Mouse (Mus musculus) adrenal gland, postnatal 10 days (tissue): ENCODE results near the gene Wdr49. TPM values are rescaled to one million over a fixed set of nuclear protein-coding genes. Genes with fewer than 3 reads are reported as not detected.
A peak's percentile ranks its signal among the peaks of the same experiment; 100 is the strongest.

Source experiments
- DNase-seq: peaks from one replicate; pipeline ENCODE4 v3.0.0; 2021; ENCODE audit warnings: mixed read lengths
- long read RNA-seq, 2 experiments: library from polyadenylated mRNA; stranded (forward); transcript quantifications; one replicate each; pipeline ENCODE4 v2.0.0; 2021
- total RNA-seq, 2 experiments: library from RNA; stranded (reverse); gene quantifications; 2 replicates each; pipeline ENCODE4 v1.2.3; 2021

The Wdr49 gene
- not detected for total RNA-seq
- long read RNA-seq, experiment 1 = 0 reads
- long read RNA-seq, experiment 2 = 0 reads

DNA sequence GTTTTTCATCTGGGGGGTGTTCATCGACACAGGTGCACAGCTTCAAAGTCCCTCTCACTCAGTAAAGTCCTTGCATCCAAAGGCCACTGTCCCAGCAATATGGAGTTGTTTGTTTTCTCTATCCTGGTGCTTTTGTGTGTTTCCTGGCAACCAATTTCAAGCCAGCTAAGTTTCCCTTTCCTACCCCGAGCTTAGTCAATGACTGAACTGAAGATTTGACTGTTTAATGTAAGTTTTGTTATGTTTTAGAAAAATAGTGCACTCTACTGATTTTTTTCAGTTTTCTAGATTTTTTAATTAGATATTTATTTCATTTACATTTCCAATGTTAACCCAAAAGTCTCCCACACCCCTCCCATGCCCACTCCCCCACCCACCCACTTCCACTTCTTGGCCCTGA, at the start of gene Wdr49:
Gene Wdr49 (minus strand): TSS at position 101 of the 400 bp plus-strand sequence.
- DNase-seq = no peak

DNA sequence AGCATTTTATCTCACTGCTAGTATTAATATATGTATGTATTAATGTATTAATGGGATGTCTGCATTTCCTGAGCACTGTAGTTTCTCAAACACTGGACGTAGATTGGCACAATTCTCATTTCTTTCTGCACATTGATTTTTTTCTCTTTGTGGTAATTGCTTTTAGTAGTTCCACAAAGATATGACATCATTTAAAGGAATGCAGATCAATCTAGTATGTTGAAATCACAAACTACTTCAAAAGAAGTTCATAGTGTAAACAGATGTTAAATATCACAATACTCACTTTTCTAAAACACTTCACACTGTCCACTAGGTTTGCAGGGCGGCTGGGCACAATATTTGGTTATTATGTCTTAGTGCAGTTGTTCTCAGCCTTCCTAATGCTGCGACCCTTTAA, 49.1 kb upstream of the Wdr49 start:
- DNase-seq = no peak

DNA sequence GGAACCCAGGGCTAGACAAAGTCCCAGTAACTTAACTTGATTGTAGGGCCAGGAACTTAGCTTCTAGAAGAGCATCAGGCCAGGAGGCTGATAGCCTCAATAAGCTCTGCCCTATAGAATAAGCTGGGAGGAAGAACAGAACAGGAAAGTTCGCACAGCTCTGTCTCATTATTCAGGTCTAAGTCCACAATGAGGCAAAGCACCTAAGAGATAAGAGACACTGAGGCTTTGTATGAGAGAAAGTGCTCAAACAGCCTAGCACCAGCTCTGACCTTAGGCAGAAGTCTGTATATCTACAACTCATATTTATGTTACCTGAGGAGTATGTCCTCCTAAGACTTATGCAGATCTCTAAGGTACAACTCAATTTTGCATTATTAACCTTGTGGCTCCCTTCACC, 40.6 kb upstream of the Wdr49 start:
- no peak for DNase-seq

DNA sequence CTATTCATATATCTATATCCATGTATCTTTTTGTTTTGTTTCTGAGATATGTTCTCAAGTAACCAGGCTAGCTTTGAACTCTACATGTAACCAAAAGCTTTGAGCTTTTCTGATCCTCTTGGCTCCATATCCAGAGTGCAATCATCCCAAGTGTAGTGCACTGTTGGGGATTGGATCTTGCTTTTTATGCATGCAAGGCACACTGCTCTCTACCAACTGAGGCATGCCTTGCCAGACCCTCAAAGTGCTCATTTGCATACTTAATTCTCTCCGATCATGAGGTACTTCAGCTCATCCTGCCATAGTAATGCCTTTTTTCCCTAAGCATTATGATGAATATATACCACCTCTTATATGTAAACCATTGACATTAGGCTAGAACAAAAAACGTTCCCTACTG, 39.4 kb upstream of the Wdr49 start:
- no peak for DNase-seq

DNA sequence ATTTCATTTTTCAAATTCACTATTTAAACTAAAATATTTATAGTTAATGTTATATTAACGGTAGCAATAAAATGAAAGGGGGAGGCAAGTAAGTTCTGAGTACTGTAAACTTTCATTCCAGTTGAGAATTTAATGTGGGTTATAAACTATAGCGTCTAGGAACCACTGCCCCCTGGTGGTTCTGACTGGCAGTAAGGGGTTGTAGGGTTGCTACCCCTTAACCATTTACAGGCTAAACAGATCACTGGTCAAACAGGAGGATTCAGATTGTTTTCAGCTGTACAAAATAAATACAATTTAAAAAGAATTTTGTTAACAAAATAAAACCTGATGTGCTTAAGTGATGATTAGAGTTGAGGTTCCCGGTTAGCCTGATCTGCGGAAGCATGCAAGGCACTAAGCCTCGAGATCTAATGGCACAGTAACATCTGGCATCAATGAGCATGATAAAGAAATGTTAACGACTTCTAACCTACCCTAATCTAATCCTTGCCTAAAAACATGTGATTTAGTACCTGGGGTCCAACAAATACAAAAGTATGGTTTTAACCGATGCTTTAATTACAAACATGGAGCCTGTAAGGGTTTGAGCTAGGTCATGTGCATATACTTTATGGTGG, 35.8 kb upstream of the Wdr49 start:
- peak; percentile 62 for DNase-seq

DNA sequence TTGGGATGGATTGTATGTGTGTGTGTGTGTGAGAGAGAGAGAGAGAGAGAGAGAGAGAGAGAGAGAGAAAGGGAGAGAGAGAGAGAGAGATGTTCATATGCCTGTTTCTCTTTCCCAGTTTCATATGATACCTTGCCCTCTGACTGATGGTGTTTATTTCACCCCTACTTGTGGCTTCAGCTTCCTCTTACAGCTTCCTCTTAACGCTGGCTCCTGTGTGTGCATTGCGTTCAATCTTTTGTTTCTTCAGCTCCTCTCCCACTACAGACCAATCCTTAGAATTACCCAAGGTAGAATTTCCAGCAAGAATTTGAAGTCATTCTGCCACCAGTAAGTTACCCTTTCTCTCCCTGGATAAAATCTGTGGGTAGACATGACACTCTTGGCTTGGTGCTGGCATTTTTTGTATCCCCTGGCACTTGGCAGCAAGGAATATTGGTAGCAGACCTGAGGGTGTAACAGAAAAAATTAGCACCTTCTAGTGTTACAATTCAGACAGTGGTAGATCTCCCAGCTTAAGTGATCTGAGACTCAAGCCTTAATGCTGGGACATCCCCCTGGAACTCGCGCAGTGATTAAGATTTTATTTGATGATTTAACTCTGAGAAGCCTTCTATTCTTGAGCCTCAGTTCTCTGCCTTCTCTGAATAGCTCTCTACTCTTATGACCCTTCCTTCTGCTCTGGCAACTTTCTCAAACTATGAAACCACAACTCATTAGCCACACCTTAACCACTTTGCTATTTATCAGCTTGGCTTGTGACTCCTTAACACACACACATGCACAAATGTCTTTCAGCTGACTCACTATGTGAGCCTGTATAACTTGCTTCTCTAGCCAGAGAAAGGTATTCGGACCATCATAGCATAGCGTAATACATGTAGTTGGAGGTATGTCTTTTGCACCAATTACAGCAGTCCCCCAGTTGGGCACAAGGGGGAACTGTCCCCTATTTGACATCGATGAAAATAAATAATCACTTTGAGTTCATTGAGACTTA, 17.3 kb upstream of the Wdr49 start:
- no peak for DNase-seq

DNA sequence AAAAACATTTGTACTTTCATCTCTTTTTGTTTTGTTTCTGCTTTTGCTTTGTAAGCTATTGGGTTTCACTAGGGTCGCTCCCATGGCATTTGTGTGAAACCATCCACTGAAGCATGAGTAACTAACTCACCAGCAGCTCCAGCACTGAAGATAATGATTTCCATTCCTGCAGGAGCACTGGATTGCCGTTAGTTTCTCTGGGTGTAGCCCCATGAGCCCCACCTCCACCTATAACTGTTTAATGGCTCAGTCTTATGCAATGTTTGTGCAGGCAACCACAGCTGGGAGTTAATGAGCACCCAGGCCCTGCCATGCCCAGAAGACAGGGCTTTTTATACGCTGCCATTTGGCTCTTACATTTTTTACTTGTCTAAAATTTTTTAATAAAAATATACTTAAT, 11.0 kb upstream of the Wdr49 start:
- no peak for DNase-seq

DNA sequence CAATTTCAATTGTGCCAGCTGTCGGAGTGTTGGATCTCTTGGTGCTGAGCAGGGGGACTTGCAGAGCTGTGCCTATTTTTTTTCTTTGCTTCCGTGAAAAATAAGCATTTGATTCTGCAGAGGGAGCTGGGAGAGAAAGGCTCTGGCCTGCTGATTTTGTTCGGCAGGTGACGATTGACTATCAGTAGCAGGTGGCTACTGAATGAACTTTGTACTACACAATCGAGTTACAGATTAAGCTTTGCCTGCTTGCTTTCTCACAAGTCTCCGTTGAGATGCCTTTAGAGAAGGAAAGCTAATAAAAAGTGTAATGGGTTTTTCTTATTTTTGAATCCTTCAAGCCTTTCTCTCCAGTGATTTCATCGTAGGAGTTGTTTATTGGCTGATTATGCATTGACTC, 6.8 kb downstream of the Wdr49 start:
- DNase-seq = no peak

DNA sequence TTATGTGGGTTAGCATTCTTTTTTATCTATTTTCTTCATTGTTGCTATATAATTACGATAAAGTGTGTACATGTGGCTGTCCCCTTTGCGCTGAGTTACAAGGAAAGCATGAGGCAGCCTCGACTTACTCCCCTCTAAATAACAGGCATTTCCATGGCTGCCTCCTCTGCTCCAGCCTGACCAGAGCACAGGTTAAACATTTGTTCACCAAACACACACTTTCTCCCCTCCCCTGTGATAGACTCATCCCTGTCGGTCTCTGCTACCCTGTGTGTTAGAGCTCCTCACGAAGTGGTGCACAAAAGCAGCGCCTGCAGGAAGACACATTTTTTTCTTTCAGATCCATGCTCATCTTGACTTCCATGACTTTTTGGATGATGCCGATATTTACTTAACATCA, 7.3 kb downstream of the Wdr49 start:
- no peak for DNase-seq

DNA sequence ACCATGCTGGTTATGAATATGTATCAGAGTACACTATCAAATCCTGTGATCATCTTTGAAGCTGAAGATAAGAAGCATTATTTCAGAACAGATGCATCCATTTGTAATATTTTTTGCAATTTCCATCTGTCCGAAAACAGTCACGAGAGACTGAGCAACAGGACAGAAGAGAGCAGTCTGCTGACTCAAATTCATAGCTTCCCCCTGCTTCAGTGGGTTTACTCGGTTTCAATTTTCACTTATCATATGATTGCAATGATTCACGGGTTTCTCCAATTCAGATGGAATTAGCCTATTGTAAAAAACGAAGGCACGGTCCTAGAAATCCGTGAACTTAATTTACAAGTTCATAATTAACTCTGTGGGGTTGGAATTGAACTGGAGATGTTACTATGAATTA, 13.8 kb downstream of the Wdr49 start:
- no peak for DNase-seq

DNA sequence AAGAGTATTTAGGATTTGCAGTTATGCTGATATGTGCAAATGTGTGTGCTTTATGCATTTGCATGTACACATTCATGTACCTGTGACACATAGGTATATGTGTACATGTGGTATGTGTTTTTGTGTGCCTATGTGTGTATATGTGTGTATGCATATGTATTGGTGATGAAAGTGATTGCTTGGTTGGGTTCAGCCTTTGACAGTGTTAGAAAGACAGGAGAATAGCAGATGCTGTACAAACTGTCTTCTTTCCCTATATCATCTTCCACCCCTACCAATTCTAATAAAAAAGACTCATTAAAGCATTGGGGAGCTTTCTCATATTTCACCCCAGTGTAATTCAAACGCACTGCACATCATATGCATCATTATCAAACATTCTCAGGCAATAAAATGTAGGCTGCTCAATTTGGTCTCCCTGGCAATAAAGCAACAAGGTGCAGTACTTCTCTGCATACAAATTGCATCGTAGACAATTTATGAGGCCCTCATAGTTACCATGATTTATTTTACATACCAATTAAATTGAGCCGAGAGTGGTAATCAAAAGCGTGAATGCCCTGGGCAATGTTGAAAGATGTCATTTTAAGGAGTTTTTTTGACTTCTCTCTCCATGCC, 51.3 kb downstream of the Wdr49 start:
- no peak for DNase-seq

DNA sequence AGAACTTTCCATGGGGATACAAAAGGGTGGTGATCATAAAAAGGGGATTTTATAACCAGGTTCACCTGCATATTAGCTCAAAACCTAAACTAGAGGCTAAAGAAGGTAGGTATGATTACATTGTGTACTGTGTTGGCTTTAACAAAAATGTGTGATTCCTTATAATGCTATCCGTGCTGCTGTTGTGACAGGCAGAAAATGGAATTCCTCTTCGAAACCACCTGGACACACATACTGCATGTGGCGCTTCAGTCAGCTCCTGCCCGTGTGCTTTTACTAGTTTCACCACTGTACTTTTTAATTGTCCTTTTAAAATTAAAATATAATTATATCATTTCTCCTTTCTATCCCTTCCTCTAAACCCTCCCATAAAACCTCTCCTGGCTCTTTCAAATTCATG, 86.0 kb downstream of the Wdr49 start:
- no peak for DNase-seq

DNA sequence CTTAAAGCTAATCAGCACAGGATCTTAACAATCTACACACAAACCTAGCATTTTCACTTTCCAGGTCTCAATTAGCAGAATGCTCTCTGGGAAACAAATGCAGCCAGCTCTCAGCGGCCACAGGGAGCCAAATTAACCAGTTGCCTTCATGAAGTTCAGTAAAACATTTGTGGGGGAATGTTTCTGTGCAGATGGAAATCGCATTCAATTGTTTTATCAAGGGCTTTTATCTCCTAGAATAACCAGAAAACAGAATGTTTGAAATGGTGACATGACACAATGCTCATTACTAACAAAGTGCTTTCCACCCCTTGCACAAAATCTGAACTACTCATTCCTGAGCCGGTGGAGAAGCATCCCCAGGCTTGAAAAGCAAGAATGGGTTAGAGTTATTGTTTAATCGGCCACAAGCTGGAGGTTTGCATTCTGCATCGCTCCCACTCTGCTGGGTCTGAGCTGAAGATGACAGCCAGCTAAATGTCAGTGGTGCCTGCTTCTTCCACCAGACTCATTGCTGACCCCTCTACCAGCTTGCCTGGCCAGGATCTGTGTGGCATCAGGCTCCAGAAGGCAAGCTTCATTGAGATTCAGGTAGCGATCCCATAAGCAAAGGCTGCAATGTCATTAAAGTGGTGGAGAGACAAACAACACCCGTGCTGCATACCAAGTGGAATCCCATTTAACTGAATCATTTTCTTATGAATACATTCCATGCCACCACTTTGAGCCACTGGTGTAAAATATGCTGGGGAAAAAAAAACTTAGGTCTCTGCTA, 86.6 kb downstream of the Wdr49 start:
- no peak for DNase-seq

DNA sequence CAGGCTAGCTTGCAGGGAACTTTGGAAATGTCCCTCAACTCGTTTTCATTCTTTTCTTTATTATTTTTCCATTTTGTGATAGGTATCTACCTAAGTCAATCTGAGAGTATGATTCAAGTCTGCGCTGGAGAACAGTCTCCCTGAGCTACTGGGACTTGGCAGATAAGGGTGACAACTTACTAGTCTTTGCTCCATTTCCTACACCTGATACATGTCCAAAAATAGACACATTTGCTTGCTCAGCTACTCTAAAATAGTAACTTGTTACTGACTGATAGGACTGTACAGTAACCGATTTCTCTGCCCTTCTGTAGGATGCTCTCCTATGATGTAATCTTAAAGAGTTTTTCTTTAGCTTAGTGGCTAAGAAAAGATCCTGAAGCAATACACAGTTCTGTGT, 87.5 kb downstream of the Wdr49 start:
- no peak for DNase-seq

DNA sequence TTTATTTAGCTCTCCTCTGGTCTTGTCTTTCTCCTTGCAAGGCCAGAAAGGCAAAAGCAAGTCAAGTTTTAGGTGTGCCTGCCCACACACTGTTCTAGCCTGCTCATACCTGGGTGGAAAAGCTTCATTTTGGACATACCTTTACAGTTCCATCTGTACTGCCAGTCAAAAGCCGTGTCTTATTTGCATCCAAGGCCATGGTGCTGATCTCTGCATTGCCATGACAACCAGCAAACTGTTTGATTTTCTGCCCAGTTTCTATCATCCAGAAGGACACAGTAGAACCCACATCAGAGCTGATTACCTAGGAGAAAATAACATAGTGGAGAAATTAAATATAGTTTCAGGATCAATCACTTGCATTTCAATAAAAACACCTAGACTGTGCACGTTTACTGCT, 100.2 kb downstream of the Wdr49 start:
- DNase-seq = no peak

DNA sequence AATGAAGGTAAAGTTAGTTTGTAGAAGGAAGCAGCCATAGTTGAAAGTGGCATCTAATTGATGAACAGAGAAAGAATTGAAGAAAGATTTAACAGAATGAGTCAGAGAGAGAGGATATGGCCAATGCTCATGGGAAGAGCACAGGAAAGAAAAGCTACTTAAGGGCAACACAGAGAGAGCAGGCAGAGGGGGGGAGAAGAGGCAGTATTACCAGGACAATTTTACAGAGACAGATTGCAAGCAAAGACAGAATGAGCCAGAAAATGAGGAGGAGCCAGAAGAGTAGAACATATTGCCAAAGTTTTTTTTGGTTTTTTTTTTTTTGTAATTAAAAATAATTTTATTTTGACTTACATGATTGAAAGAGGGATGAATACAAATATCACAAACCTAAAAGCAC, 128.0 kb downstream of the Wdr49 start:
- DNase-seq = no peak

DNA sequence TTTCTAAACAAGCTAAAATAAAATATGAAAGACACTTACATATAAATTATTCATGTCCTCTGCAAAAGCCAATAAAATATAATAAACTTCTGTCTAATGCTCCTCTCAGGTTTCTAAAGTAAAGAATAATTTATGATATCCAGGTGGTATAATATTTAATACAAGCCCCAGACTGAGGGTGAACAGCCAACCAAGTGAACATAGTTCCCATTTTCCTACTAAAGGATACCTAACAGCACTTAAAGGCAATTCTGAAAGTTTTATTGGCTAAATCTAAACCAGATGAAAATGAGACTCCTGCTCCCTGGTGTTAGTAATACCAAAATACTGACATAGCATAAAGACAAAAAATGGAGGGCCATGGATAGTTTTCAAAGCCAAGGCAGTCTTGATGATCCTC, 144.8 kb downstream of the Wdr49 start:
- DNase-seq = no peak

DNA sequence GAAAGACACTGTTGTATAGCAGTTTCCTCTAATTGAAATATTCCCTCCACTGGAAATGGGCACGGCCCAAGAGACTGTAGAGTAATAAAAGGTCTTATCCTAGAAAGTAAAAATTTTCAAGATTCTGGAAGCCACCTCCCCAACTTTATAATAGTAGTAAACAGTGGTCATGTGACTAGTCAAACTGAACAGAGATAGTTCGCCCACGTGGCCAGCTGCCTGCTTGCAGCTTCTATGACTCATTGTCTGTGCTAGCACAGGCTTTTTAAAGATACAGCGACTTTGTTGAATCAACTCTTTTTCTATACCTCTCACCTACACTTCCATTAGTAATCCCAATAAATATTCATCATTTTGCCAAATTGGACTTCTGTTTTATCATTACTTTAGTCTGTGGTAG, 161.0 kb downstream of the Wdr49 start:
- no peak for DNase-seq

DNA sequence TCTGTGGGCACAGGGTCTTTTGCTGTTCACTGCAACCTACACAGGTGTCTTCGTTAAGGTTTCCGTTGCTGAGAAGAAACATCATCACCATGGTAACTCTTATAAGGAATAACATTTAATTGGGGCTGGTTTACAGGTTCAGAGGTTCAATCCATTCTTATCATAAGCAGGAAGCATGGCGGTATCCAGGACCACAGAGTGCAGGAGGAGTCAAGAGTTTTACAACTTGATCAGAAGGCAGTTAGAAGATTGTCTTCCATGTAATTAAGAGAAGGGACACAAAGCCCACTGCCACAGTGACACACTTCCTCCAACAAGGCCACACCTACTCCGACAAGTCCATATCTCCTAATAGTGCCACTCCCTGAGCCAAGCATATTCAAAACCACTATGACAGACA, 173.1 kb downstream of the Wdr49 start:
- DNase-seq = no peak

DNA sequence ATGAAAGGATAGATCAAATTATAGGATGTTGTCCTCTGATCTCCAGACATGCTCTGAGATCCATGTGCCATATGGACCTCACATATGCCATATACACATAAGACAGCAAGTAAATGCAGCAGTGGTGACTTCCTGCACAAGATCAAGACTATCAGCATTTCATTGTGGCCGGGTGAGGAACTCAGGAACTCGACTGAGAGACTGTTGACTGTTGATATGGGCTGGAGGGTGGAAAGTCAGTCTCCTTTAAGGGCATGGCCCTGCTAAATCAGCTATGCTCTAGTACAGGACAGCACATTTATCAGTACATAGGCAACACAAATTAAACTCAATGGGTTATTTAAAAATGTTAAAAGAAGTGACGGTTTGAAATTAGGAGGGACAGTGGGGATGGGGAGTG, 173.7 kb downstream of the Wdr49 start:
- DNase-seq = no peak

DNA sequence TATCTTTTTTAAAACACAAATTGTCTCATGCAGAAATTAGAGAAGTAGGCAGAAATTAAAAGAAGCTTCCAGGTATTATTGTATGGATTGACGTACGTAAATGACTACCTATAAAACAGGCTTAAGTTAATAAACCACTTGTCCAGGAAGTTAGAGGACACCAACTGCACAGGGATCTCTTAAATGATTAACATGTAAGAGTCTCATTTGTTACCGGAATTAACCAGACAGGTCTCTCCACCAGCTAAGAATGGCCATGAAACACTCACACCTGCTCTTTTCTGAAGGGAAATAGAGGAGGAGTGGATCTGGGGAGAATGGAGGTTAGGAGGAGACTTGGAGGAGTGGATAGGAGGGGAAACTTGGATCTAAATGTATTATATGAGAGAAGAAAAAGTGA, 176.4 kb downstream of the Wdr49 start:
- no peak for DNase-seq

DNA sequence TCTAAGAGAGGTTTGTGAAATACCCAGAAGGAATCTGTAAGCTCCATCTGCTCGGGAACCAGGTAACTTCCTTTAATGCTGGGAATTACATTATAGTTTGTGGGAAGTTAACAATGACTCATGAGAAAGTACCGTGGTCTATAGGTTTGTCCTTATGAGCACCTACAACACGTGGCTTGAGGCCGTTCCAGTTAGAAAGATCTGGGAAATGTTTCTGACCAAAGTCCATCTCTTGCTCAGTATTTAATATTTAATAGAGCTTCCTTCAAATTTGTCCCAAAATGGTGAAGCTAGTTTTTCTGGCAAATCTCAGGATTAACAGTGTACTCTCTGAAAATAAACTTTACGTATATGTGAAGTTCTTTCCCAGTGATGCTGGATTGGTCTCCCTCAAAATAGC, 177.3 kb downstream of the Wdr49 start:
- no peak for DNase-seq

DNA sequence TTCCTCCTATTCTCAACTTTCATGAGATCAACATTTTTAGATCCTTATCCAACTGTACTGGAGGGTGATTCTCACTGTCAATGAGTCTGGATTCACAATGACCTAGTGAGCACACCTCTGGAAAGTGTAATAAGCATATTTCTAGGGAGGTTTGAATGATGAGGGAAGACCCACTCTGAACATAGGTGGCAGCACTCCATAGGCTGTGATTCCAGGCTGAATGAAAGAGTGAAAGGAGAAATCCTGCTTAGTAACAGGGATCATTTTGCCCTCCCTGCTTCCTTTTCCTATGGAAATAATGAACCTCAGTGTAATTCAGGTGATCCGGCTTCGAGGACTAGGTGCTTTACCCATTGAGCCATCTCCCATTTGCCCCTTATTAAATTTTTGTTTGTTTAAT, 180.9 kb downstream of the Wdr49 start:
- no peak for DNase-seq
